Mouse (Mus musculus): ENCODE measurements at regions not wholly inside any gene's neighbourhood (a gene's known extent, or its start where the extent isn't known, plus 50 kb on each side); places are given as distances from the start of the nearest gene placed in this dataset.

GRCm38 (mm10) chr3:120898258-120898657 lies 273.2 kb downstream of the Rwdd3 start:
- no peak for DNase-seq (ENCODE audit: low spot score in 2 of 2)

DNA sequence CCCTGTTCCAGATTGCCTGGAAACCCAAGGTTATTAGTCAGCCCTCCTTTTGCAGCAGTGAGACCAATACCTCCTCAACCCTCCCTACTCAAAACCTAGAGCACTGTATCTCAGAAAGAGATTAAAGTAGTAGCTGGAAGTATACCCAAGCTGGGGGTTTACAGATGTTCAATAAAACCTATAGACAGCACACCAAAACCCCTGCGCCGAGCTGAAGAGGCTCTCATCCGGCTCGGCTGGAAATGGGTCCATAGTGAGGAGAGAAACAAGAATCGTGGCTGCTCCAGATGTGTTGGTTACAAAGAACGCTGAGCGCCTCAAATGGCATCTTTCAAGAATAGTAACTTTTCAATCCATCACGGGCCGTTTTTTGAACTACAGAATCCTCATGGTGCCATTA lies 273.7 kb downstream of the Rwdd3 start:
- DNase-seq (ENCODE audit: low spot score in 2 of 2): no peak

GRCm38 (mm10) chr3:120897221-120897620 lies 274.3 kb downstream of the Rwdd3 start:
- no peak for DNase-seq (ENCODE audit: low spot score in 2 of 2)

DNA sequence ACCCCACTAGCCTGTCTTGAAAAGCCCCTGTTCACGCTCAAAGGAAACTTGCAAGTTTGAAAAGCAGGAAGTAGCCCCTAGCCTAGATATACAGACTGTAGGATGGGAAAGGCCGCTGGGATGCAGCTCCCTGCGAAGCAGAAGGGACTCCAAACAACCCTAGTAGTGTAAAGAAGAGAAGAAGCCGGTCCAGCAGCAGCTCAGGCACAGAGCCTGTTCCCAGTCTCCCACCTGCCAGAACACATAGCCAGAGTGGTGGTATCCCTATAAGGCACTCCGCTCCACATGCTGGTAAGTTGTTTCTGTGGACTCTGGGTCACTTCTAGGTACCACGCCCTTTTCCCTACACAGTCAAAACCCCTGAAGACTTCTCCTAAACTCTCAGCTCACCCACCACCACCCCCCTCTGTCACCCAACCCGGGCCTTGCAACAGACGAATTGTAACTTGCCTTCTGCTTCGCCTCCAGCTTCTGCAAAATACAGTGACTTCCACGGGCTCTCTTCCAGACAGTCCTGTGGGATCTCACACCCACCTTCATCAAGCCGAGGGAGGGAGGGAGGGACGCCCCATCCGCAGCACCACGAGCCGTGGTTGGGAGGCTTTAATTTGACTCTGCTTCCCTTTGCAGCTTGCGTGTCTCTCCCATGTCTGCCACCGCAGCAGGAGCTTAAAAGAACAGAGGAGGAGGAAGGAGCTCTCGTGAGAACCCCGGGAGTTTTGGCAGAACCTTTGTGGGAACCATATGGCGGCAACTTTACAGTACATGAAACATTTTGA lies 285.2 kb downstream of the Rwdd3 start:
- DNase-seq (ENCODE audit: low spot score in 2 of 2): no peak

- DNase-seq (ENCODE audit: low spot score in 2 of 2): no peak
These were observed 286.1 kb downstream of the Rwdd3 start for GRCm38 (mm10) chr3:120885401-120885800.

DNA sequence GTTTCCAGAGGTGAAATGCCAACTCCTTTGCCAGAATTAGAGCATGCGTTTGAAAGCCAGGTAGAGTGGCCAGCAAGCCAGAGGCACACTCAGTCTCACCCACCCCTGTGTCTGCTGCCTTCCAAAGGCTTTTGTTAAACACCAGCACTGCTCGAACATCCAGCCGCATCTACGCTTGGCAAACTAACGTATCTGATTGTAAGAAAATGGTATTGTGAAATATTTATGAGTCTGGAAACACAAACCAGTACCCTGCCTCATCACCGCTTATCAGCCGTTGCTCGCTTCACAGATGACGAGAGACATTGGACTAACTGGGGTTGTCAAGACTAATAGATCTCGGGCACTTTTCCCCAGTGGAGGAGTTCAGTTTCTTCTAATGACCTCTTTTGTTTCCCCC lies 287.3 kb downstream of the Rwdd3 start:
- no peak for DNase-seq (ENCODE audit: low spot score in 2 of 2)

- DNase-seq (ENCODE audit: low spot score in 2 of 2): no peak
These were observed 287.8 kb downstream of the Rwdd3 start for GRCm38 (mm10) chr3:120883650-120884049.

DNA sequence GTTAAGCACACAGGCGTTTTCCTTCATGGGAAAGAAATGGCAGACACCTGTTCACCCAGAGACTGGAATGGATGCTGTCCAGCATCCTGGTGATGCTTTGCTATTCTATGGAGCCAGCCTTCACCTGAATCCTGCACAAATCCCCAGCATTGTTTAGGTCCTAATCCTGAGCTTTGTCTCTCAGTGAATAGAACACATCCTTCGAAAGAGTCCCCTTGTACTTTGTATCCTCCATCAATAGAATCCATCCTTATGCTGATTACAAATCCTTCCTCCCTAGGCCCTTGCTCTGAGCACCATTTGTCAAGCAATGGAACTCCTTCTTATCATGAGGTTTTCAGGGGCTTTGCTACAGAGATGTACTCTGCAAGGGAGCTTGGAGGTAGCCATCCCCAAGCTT lies 292.1 kb downstream of the Rwdd3 start:
- no peak for DNase-seq (ENCODE audit: low spot score in 2 of 2)

DNA sequence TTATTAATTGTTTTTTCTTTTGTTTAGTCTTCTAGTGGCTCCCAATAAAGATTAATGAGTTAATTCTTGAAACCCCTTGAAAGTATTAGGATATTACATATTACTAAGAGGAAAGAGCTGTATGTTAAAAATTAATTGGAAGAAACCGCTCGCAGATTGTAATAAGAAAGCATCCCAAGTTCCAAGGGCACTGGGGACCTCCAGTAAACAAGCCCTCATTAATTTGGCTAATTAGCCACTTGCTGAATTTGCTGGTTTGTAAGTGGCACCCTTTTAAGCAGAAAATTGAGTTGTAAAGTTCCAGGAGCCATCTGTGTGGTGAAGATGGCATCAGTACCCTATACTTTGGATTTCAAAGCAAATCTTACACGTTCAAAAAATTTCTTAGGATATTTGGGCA lies 295.8 kb downstream of the Rwdd3 start:
- no peak for DNase-seq (ENCODE audit: low spot score in 2 of 2)

DNA sequence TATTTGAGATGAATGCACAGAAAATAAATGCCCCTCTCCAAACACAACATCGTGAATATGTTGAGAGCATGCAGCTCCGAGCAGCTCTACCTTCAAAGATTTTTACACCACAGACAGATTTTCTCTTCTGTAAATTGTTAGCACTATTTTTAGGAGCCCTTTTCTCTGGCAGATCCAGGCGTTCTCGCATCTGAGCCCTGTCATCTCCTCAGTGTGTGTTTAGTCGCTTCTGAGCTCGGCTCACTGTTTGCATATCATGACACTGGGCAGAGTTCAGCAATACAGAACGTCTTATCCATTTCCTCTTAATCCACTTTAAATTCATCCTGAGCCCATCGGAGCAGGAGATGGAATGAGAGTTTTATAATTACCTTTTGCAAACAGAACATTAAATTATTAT lies 306.5 kb downstream of the Rwdd3 start:
- DNase-seq (ENCODE audit: low spot score in 2 of 2): no peak

- no peak for DNase-seq (ENCODE audit: low spot score in 2 of 2)
These were observed 309.9 kb downstream of the Rwdd3 start for GRCm38 (mm10) chr3:120861641-120862040.

GRCm38 (mm10) chr3:120858281-120858680 lies 313.2 kb downstream of the Rwdd3 start:
- no peak for DNase-seq (ENCODE audit: low spot score in 2 of 2)

GRCm38 (mm10) chr3:120854322-120854721 lies 317.2 kb downstream of the Rwdd3 start:
- no peak for DNase-seq (ENCODE audit: low spot score in 2 of 2)

GRCm38 (mm10) chr3:120843623-120844022 lies 327.9 kb downstream of the Rwdd3 start:
- no peak for DNase-seq (ENCODE audit: low spot score in 2 of 2)

GRCm38 (mm10) chr3:120823536-120823935 lies 348.0 kb downstream of the Rwdd3 start:
- DNase-seq (ENCODE audit: low spot score in 2 of 2): no peak

DNA sequence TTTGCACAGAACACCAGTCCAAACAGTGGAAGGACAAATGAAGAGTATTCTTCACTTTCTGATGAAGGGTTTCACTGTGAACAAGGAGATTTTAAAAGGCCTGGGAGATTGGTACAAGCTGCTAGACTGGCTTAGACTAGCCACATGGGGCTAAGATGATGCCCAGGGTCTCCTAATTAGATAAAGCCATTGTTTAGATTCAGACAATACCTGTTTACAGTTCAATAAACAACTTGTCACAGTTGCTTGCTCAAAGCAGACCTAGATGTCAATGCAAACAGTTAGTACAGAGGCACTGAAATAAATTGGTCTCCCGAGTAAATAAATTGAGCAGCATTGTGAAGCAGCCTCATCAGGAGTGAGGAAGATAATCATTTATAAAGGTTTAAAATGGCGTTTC lies 359.6 kb downstream of the Rwdd3 start:
- no peak for DNase-seq (ENCODE audit: low spot score in 2 of 2)

DNA sequence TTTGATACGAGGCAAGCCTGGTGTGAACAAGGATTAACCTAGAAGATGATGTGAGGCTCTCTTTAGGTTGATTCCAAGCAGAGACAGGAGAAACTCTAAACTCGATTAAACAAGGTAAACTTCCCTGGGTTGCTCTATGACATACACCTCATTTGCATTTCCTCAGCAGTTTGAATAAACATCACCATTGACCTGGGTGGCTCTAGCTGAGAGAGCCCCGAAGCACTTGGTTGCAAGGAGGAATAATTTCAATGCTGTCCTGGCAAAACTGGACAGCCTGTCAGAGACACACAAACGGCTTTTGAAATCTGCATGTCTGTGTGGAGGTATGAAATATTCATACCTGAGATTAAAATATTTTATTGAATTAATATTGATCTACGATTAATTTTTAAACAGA lies 361.0 kb downstream of the Rwdd3 start:
- DNase-seq (ENCODE audit: low spot score in 2 of 2): no peak

GRCm38 (mm10) chr3:120810048-120810447 lies 361.4 kb downstream of the Rwdd3 start:
- no peak for DNase-seq (ENCODE audit: low spot score in 2 of 2)

GRCm38 (mm10) chr3:120786659-120787058 lies 384.8 kb downstream of the Rwdd3 start:
- DNase-seq (ENCODE audit: low spot score in 2 of 2): no peak

DNA sequence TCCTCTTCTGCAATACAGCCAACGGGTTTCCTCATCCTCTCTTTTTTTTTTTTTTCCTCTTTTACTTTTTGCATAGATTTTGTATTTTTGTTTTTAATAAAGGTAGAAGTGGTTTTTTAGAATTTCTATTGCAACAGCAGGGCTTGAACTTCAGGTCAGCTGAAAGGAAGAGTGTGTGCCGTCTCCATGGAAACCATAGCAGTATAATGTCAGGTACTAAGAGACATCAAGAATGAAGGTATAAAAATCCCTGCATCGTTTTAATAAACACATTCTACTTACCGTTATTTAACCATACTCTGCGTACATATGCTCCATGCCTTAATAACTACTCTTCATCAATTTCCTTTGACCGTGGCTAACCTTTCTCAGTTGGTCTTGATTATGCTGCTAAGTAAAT lies 390.0 kb downstream of the Rwdd3 start:
- DNase-seq (ENCODE audit: low spot score in 2 of 2): no peak

DNA sequence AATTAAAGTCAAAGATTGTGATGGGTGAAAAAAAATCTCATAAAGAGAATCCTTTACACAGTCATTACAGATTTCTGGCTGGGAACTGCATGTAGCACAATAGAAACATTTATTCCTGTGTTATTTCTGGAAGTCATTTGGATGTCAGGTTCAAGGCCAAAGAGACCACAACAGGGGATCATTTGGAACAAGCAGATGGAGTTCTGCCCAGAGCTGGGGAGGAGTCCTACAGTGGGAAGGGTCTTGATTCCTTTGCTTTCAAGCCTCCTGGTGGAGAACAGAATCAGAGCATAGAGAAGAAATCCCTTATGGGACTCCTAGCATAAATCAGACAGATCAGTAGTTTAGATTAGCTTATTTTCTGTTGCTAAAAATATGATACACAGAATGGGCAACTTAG lies 392.4 kb downstream of the Rwdd3 start:
- no peak for DNase-seq (ENCODE audit: low spot score in 2 of 2)

- DNase-seq (ENCODE audit: low spot score in 2 of 2): no peak
These were observed 396.5 kb downstream of the Rwdd3 start for GRCm38 (mm10) chr3:120774951-120775350.

DNA sequence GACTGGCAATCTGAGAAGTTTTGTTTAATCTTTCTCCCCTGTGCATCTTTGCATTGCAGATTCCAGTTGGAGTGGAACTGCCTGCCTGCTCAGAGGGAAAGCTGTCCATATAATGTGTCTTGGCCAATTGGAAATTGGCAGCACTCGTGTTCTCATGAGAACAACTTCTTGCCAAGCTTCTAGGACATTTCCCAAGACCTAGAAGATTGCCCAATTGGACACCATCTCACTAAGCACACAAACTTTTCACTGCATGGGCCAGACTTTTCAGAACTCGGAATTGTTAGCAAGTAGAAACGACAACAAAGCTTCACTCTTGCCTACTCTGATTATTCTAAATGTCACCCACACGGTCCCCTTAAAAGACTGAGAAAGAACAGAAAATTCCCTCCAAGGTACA lies 409.8 kb downstream of the Rwdd3 start:
- DNase-seq (ENCODE audit: low spot score in 2 of 2): no peak

GRCm38 (mm10) chr3:120761223-120761622 lies 410.3 kb downstream of the Rwdd3 start:
- DNase-seq (ENCODE audit: low spot score in 2 of 2): no peak

Data from natural killer cell, adult 2 months (primary cell).